In the genomic region with DNA sequence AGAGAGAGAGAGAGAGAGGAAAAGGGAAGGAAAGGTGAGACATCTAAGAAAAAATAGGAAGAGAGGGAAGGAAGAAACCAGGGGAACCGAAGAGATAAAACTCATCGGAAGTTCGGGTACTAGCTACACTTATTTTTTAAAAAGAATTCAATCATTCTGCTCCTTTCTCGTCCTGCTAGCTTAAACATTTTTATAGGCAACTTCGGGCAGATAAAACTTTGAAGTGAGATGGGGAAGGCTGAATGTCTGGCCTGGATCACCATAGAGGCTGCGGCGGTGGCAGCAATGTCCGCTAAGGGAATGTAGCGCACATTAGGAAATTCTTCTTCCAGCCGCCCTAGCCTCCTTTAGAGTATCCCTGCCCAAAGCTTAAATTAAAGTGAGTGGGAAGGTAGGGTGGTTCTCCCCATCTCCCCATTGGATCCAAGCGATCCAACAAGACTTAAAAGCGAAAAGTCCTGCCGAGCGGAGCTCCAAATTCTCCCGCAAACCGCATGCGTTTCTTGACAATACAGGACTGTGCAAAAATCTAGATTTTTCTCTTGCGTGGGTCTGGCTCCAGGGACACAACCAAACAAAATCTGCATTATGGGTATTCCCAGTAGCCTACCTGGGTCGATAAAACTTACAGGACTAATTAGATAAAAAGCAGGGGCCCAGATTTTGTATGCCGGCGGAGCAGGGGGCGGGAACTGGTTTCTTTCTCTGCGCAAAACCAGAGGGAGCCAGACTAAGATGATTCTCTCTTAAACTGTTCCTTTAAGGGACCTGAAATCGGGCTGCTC, we compare ENCODE assay signal across 9 mouse cellular contexts. TPM values are rescaled to one million over a fixed set of nuclear protein-coding genes. Genes with fewer than 3 reads are reported as not detected.
DNase-seq lines count a peak whose midpoint lies in the region; ATAC-seq lines count a peak whose summit lies in the region.
"Had no signal": no experiment of that assay in that cellular context is flagged by ENCODE, and none has a peak within 500 bp of the region (broad histone marks: within the 10 kb centered on the region; RNA-seq: fewer than 3 reads in every experiment).

No protein-coding gene starts in this region.

- no peak overlapping the region for H3K27ac ChIP-seq in heart, embryonic 16.5 days (ENCODE audit: low read length)
- peak overlapping the region; percentile 89 for H3K27ac ChIP-seq in forebrain, embryonic 16.5 days (ENCODE audit: low read length)
- H3K27ac ChIP-seq in midbrain, embryonic 11.5 days (ENCODE audit: low read depth, low read length) = no peak overlapping the region

- H3K9ac ChIP-seq in heart, embryonic 16.5 days (ENCODE audit: low read length) = no peak overlapping the region
- peak overlapping the region; percentile 72 for H3K9ac ChIP-seq in forebrain, embryonic 16.5 days (replicated peaks; ENCODE audit: low read depth, low read length)
- H3K9ac ChIP-seq in midbrain, embryonic 11.5 days (ENCODE audit: low read length) = no peak overlapping the region

- no peaks in the 10 kb centered on the region for H3K36me3 ChIP-seq in heart, embryonic 16.5 days (ENCODE audit: control insufficient read depth, insufficient read depth)
- H3K36me3 ChIP-seq in forebrain, embryonic 16.5 days (ENCODE audit: control insufficient read depth, insufficient read depth) = no peaks in the 10 kb centered on the region
- H3K36me3 ChIP-seq in midbrain, embryonic 11.5 days (ENCODE audit: control insufficient read depth, insufficient read depth, low read length) = no peaks in the 10 kb centered on the region

- H3K4me3 ChIP-seq in heart, embryonic 16.5 days (ENCODE audit: low read length) = peak overlapping the region; percentile 53
- peak overlapping the region; percentile 48 for H3K4me3 ChIP-seq in forebrain, embryonic 16.5 days (replicated peaks; ENCODE audit: low read length)
- H3K4me3 ChIP-seq in midbrain, embryonic 11.5 days (ENCODE audit: low read depth, low read length) = no peak overlapping the region

- H3K4me2 ChIP-seq in heart, embryonic 16.5 days (ENCODE audit: low read depth, low read length) = peak overlapping the region; percentile 71
- H3K4me2 ChIP-seq in forebrain, embryonic 16.5 days (ENCODE audit: low read length) = peak overlapping the region; percentile 85
- peak overlapping the region; percentile 35 for H3K4me2 ChIP-seq in midbrain, embryonic 11.5 days

- H3K4me1 ChIP-seq in heart, embryonic 16.5 days (ENCODE audit: control insufficient read depth, insufficient read depth, low read length) = no peaks in the 10 kb centered on the region
- peaks cover 23% of the 10 kb centered on the region for H3K4me1 ChIP-seq in forebrain, embryonic 16.5 days (replicated peaks; ENCODE audit: control insufficient read depth, insufficient read depth, low read length)
- no peaks in the 10 kb centered on the region for H3K4me1 ChIP-seq in midbrain, embryonic 11.5 days (ENCODE audit: control insufficient read depth, insufficient read depth, low read length)

- DNase-seq in heart, postnatal 10 days = no peak
- peak; percentile 50 for DNase-seq in brain, adult 2 months (ENCODE audit: low read depth, low spot score)
- peak; percentile 94 for DNase-seq in midbrain, embryonic 11.5 days (ENCODE audit: low spot score, missing footprints)
- no peak for DNase-seq in spleen, adult 12 weeks (ENCODE audit: low spot score)

- H3K27me3 ChIP-seq in heart, embryonic 16.5 days (ENCODE audit: control insufficient read depth, insufficient read depth, low read length) = peaks cover 75% of the 10 kb centered on the region
- H3K27me3 ChIP-seq in forebrain, embryonic 16.5 days (replicated peaks; ENCODE audit: control insufficient read depth, insufficient read depth, low read length) = no peaks in the 10 kb centered on the region
- H3K27me3 ChIP-seq in midbrain, embryonic 11.5 days (ENCODE audit: control insufficient read depth, insufficient read depth, low read length) = peaks cover 67% of the 10 kb centered on the region
- H3K27me3 ChIP-seq: CH12.LX had no signal

- intact Hi-C loops in heart, postnatal 10 days (cut with DNase I) = loop anchor here (2.0 to 10.0 kb wide), 6 partner anchors 581 to 1903 kb away; no protein-coding TSS in a partner anchor

- ATAC-seq in heart, embryonic 16.5 days (replicated peaks; ENCODE audit: extremely low read depth, insufficient read depth, low FRiP score) = no peak
- no peak for ATAC-seq in forebrain, embryonic 16.5 days
- no peak for ATAC-seq in midbrain, embryonic 11.5 days (ENCODE audit: low FRiP score)
- ATAC-seq in cerebellum, adult (ENCODE audit: insufficient number of reproducible peaks, low FRiP score, low TSS enrichment) = no peak
- no peak for ATAC-seq in erythroblast, adult 5-6 weeks (replicated peaks; ENCODE audit: low FRiP score, poor library complexity, severe bottlenecking)

- 2% methylated on average over 24 of the region's 24 CpGs for WGBS in heart, embryonic 16.5 days
- WGBS in forebrain, embryonic 16.5 days = 3% methylated on average over 24 of the region's 24 CpGs
- WGBS in midbrain, embryonic 11.5 days = 2% methylated on average over 24 of the region's 24 CpGs

- no peaks in the 10 kb centered on the region for H3K9me3 ChIP-seq in heart, embryonic 16.5 days (replicated peaks; ENCODE audit: control insufficient read depth, low read length)
- no peaks in the 10 kb centered on the region for H3K9me3 ChIP-seq in forebrain, embryonic 16.5 days (ENCODE audit: control insufficient read depth, low read length)
- no peaks in the 10 kb centered on the region for H3K9me3 ChIP-seq in midbrain, embryonic 11.5 days (ENCODE audit: control insufficient read depth, low read length)

RNA-seq across cellular contexts. Expression of a gene that starts 8.4 kb away (rescaled TPM):
- 0.12 and 0.38 TPM in 2 replicates for polyA plus RNA-seq in heart, embryonic 16.5 days (2015; fragmentation: Nextera tagmentation; extraction: Ambion mirVana)
- under 1 TPM in 1 of 2 experiments, not detected in 1; 0.12 TPM for total RNA-seq in heart, postnatal 10 days (2021)
- polyA plus RNA-seq in forebrain, embryonic 16.5 days (2015; fragmentation: Nextera tagmentation; extraction: Ambion mirVana) = 92.9 and 103 TPM in 2 replicates
- polyA plus RNA-seq in midbrain, embryonic 11.5 days (2014; fragmentation: Nextera tagmentation; extraction: Ambion mirVana) = 0.41 and 0.92 TPM in 2 replicates
- not detected in 2 replicates for total RNA-seq in erythroblast, adult 5-6 weeks (2015; ENCODE audit: low replicate concordance)
- not detected in 2 replicates for total RNA-seq in erythroblast, adult 5-6 weeks (2017; ENCODE audit: low replicate concordance)
- total RNA-seq: CH12.LX had no signal

RNA-seq across cellular contexts. Expression of a gene that starts 11.0 kb away (rescaled TPM):
- polyA plus RNA-seq in heart, embryonic 16.5 days (2015; fragmentation: Nextera tagmentation; extraction: Ambion mirVana) = not detected in 2 replicates
- not detected for total RNA-seq in heart, postnatal 10 days (2021)
- 3.6 and 4.0 TPM in 2 replicates for polyA plus RNA-seq in forebrain, embryonic 16.5 days (2015; fragmentation: Nextera tagmentation; extraction: Ambion mirVana)
- 0.07 TPM in 1 of 2 replicates, not detected in the other for polyA plus RNA-seq in midbrain, embryonic 11.5 days (2014; fragmentation: Nextera tagmentation; extraction: Ambion mirVana)
- not detected in 2 replicates for total RNA-seq in erythroblast, adult 5-6 weeks (2015; ENCODE audit: low replicate concordance)
- not detected in 2 replicates for total RNA-seq in erythroblast, adult 5-6 weeks (2017; ENCODE audit: low replicate concordance)
- total RNA-seq: CH12.LX had no signal

Comparison
In these comparisons a context has a peak if more than half of its experiments do, and no peak if none do; other contexts are left out.
1. H3K4me2 ChIP-seq: peak in every context shown above with its lines; median percentile 85 in forebrain, embryonic 16.5 days; 71 in heart, embryonic 16.5 days; 35 in midbrain, embryonic 11.5 days.
2. DNase-seq: peak in brain, adult 2 months (single experiment) and midbrain, embryonic 11.5 days (single experiment); none in heart, postnatal 10 days (0 of 2) and spleen, adult 12 weeks (single experiment).
3. RNA of a gene that starts 8.4 kb away (polyA plus RNA-seq): 92.9 to 103 TPM in forebrain, embryonic 16.5 days; 0.41 to 0.92 TPM in midbrain, embryonic 11.5 days and 0.12 to 0.38 TPM in heart, embryonic 16.5 days; every median in the first group is over 10 times any median in the second.